Mouse (Mus musculus) liver, adult 10 weeks (tissue): Measurements from ENCODE around the gene Lgals8. TPM values are rescaled to one million over a fixed set of nuclear protein-coding genes. Genes with fewer than 3 reads are reported as not detected.

Source experiments
- polyA plus RNA-seq: library from polyadenylated mRNA; stranded (reverse); fragments of 350-450 nt; fragmentation: Illumina TruSeq; extraction: RNeasy Lipid Tissue Mini Kit (QIAGEN cat#74804); gene quantifications from one replicate; pipeline ENCODE4 v1.2.3, GENCODE M21; 2014; ENCODE audit warnings: low read depth, low replicate concordance

The Lgals8 gene
- 159 TPM for polyA plus RNA-seq

DNA sequence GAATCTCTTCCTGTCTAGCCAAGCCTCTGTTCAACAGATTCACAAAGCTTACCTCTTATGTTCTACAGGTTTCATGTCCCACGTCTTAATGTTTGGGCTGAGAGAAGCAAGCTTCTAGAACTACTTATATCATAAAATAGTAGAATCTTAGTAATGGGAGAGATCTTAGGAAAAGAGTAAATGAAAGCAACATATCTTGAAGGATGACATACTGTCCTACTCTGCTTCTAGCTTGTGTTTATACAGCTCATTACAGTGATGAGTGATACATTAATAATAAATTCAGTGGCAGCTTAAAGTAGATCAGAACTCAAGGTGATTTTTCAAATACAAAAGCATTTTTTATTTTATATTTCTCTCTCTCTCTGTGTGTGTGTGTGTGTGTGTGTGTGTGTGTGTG is at the start of gene Lgals8:
Gene Lgals8 (minus strand): TSS at position 101 of the 400 bp plus-strand sequence.

GRCm38 (mm10) chr13:12394609-12395505 is 69.9 kb downstream of the Lgals8 start, which contains the start of gene Heatr1:
Gene Heatr1, plus strand, starts transcription at chr13:12395027.

Other genes with a start within 250 kb of the Lgals8 start
- gene Mtr, start 206.8 kb downstream of the Lgals8 start, polyA plus RNA-seq: 4.8 TPM
- gene Actn2, start 124.2 kb downstream of the Lgals8 start, polyA plus RNA-seq: not detected
- gene Heatr1, start 69.9 kb downstream of the Lgals8 start, polyA plus RNA-seq: 7.5 TPM
- 0.05 TPM for gene Edaradd, start 55.5 kb upstream of the Lgals8 start, polyA plus RNA-seq
- 59.7 TPM for gene Ero1lb, start 100.9 kb upstream of the Lgals8 start, polyA plus RNA-seq